Mouse (Mus musculus) limb, embryonic 12.5 days (tissue): ENCODE measurements around the gene Rap1gds1. TPM values are rescaled to one million over a fixed set of nuclear protein-coding genes. Genes with fewer than 3 reads are reported as not detected.

Source experiments
- ATAC-seq: fragments of 200-750 bp; cut with Nextera tagmentation; 2 replicates; pipeline ENCODE4 v1.8.0; 2017; ENCODE audit warnings: low read depth, moderate TSS enrichment; ENCODE audit not compliant: insufficient number of reproducible peaks, insufficient read depth, low FRiP score, low TSS enrichment
- H3K27ac ChIP-seq: fragments of 300-500 bp; sonication (generic); 2 replicates; pipeline ENCODE4 v1.5.1; 2016; ENCODE audit warnings: mild to moderate bottlenecking, moderate library complexity
- H3K27me3 ChIP-seq: fragments of 300-500 bp; sonication (generic); 2 replicates; pipeline ENCODE4 v1.6.1; 2016; ENCODE audit warnings: mild to moderate bottlenecking, moderate library complexity
- H3K36me3 ChIP-seq: fragments of 300-500 bp; sonication (generic); 2 replicates; pipeline ENCODE4 v1.6.1; 2016; ENCODE audit warnings: mild to moderate bottlenecking, moderate library complexity
- H3K4me1 ChIP-seq: fragments of 300-500 bp; sonication (generic); replicated peaks from 2 replicates; pipeline ENCODE4 v1.6.1; 2016
- H3K4me2 ChIP-seq: fragments of 300-500 bp; sonication (generic); 2 replicates; pipeline ENCODE4 v1.6.1; 2016; ENCODE audit warnings: mild to moderate bottlenecking, moderate library complexity
- H3K4me3 ChIP-seq: fragments of 300-500 bp; sonication (generic); replicated peaks from 2 replicates; pipeline ENCODE4 v1.5.1; 2016; ENCODE audit warnings: mild to moderate bottlenecking
- H3K9ac ChIP-seq: fragments of 300-500 bp; sonication (generic); replicated peaks from 2 replicates; pipeline ENCODE4 v1.6.1; 2016; ENCODE audit warnings: mild to moderate bottlenecking, moderate library complexity
- H3K9me3 ChIP-seq: fragments of 300-500 bp; sonication (generic); 2 replicates; pipeline ENCODE4 v1.6.1; 2016; ENCODE audit warnings: mild to moderate bottlenecking, moderate library complexity
- WGBS: fragments of 180-500 bp; shearing (Covaris S2); methylation state at CpG from one replicate; pipeline ENCODE4 v1.1.7; 2016; 5-methylcytosine and 5-hydroxymethylcytosine counted together
- polyA plus RNA-seq: library from polyadenylated mRNA; unstranded; fragments of >200 nt; fragmentation: Nextera tagmentation; extraction: Ambion mirVana; gene quantifications from 2 replicates; pipeline ENCODE4 v1.2.1, GENCODE M21; 2016

Gene Rap1gds1
- polyA plus RNA-seq, 1 experiment from 2014 or later, result 52.3 TPM

GRCm38 (mm10) chr3:138941604-138942003 is 133.4 kb downstream of the Rap1gds1 start:
- Histone ChIP-seq H3K4me1 (no peaks in the 10 kb centered on the region), H3K27ac (no peak overlapping the region), H3K4me3 (no peak overlapping the region), H3K9me3 (no peaks in the 10 kb centered on the region; the same call in 1 of the 2 replicates), H3K36me3 (peaks cover 63% of the 10 kb centered on the region), H3K9ac (no peak overlapping the region), H3K4me2 (no peak overlapping the region), H3K27me3 (no peaks in the 10 kb centered on the region)
- 66% methylated on average over 9 of the region's 9 CpGs for WGBS
- no peak for ATAC-seq

GRCm38 (mm10) chr3:138937241-138937640 is 137.8 kb downstream of the Rap1gds1 start:
- no peak for ATAC-seq
- no peak overlapping the region for H3K4me2 ChIP-seq
- no peaks in the 10 kb centered on the region for H3K27me3 ChIP-seq
- no peak overlapping the region for H3K4me3 ChIP-seq
- H3K27ac ChIP-seq, result no peak overlapping the region
- H3K9me3 ChIP-seq, result 0 out of 2 replicates have a peak, but pooled peaks cover 4% of the 10 kb centered on the region
- 94% methylated on average over 10 of the region's 10 CpGs for WGBS
- H3K36me3 ChIP-seq, result peaks cover 53% of the 10 kb centered on the region
- H3K4me1 ChIP-seq, result no peaks in the 10 kb centered on the region
- H3K9ac ChIP-seq, result no peak overlapping the region

GRCm38 (mm10) chr3:138936780-138937179 is 138.2 kb downstream of the Rap1gds1 start:
- Histone ChIP-seq H3K4me3 (no peak overlapping the region), H3K27me3 (no peaks in the 10 kb centered on the region), H3K9ac (no peak overlapping the region), H3K9me3 (0 out of 2 replicates have a peak, but pooled peaks cover 4% of the 10 kb centered on the region), H3K36me3 (peaks cover 53% of the 10 kb centered on the region), H3K4me1 (no peaks in the 10 kb centered on the region), H3K4me2 (no peak overlapping the region), H3K27ac (no peak overlapping the region)
- WGBS, result 90% methylated on average over 8 of the region's 8 CpGs
- no peak for ATAC-seq

- H3K9ac ChIP-seq, result no peak overlapping the region
- no peak overlapping the region for H3K4me2 ChIP-seq
- no peaks in the 10 kb centered on the region for H3K4me1 ChIP-seq
- H3K9me3 ChIP-seq, result no peaks in the 10 kb centered on the region
- no peak for ATAC-seq
- H3K4me3 ChIP-seq, result no peak overlapping the region
- WGBS, result 96% methylated on average over 4 of the region's 4 CpGs
- H3K27me3 ChIP-seq, result no peaks in the 10 kb centered on the region
- H3K36me3 ChIP-seq, result peaks cover 47% of the 10 kb centered on the region
- H3K27ac ChIP-seq, result no peak overlapping the region
Measured at GRCm38 (mm10) chr3:138927437-138927836, 147.6 kb downstream of the Rap1gds1 start.

- ATAC-seq, result no peak
- 90% methylated on average over 8 of the region's 8 CpGs for WGBS
- Histone ChIP-seq H3K4me3 (no peak overlapping the region), H3K27me3 (no peaks in the 10 kb centered on the region), H3K9me3 (no peaks in the 10 kb centered on the region), H3K36me3 (peaks cover 47% of the 10 kb centered on the region), H3K27ac (no peak overlapping the region), H3K9ac (no peak overlapping the region), H3K4me1 (no peaks in the 10 kb centered on the region), H3K4me2 (no peak overlapping the region)
Measured at GRCm38 (mm10) chr3:138926161-138926560, 148.8 kb downstream of the Rap1gds1 start.

GRCm38 (mm10) chr3:138918241-138918640 is 156.8 kb downstream of the Rap1gds1 start:
- Histone ChIP-seq H3K4me3 (no peak overlapping the region), H3K9ac (no peak overlapping the region), H3K27me3 (no peaks in the 10 kb centered on the region), H3K9me3 (no peaks in the 10 kb centered on the region), H3K4me2 (no peak overlapping the region), H3K36me3 (no peaks in the 10 kb centered on the region), H3K4me1 (peaks cover 9% of the 10 kb centered on the region), H3K27ac (no peak overlapping the region)
- WGBS, result 91% methylated on average over 4 of the region's 4 CpGs
- ATAC-seq, result no peak

- no peak overlapping the region for H3K9ac ChIP-seq
- ATAC-seq, result no peak
- 83% methylated on average over 4 of the region's 4 CpGs for WGBS
- no peaks in the 10 kb centered on the region for H3K9me3 ChIP-seq
- H3K36me3 ChIP-seq, result no peaks in the 10 kb centered on the region
- H3K4me2 ChIP-seq, result no peak overlapping the region
- H3K4me3 ChIP-seq, result no peak overlapping the region
- no peak overlapping the region for H3K27ac ChIP-seq
- peaks cover 9% of the 10 kb centered on the region for H3K4me1 ChIP-seq
- H3K27me3 ChIP-seq, result no peaks in the 10 kb centered on the region
Measured at GRCm38 (mm10) chr3:138917016-138917415, 158.0 kb downstream of the Rap1gds1 start.

GRCm38 (mm10) chr3:138916591-138916990 is 158.4 kb downstream of the Rap1gds1 start:
- no peaks in the 10 kb centered on the region for H3K9me3 ChIP-seq
- H3K4me2 ChIP-seq, result no peak overlapping the region
- H3K4me3 ChIP-seq, result no peak overlapping the region
- H3K36me3 ChIP-seq, result no peaks in the 10 kb centered on the region
- peaks cover 9% of the 10 kb centered on the region for H3K4me1 ChIP-seq
- H3K9ac ChIP-seq, result no peak overlapping the region
- WGBS, result 92% methylated on average over 4 of the region's 4 CpGs
- ATAC-seq, result no peak
- no peaks in the 10 kb centered on the region for H3K27me3 ChIP-seq
- H3K27ac ChIP-seq, result no peak overlapping the region

- H3K27ac ChIP-seq, result peak overlapping the region; percentile 50; the same call in 1 of the 2 replicates
- H3K9ac ChIP-seq, result no peak overlapping the region
- 44% methylated on average over 8 of the region's 8 CpGs for WGBS
- H3K4me2 ChIP-seq, result no peak overlapping the region
- H3K9me3 ChIP-seq, result no peaks in the 10 kb centered on the region
- peaks cover 9% of the 10 kb centered on the region for H3K4me1 ChIP-seq
- peak; percentile 58; the same call in 1 of the 2 replicates for ATAC-seq
- no peaks in the 10 kb centered on the region for H3K27me3 ChIP-seq
- no peaks in the 10 kb centered on the region for H3K36me3 ChIP-seq
- no peak overlapping the region for H3K4me3 ChIP-seq
Measured at GRCm38 (mm10) chr3:138914626-138915288, 160.2 kb downstream of the Rap1gds1 start.

GRCm38 (mm10) chr3:138912504-138912903 is 162.5 kb downstream of the Rap1gds1 start:
- Histone ChIP-seq H3K4me3 (no peak overlapping the region), H3K4me1 (peaks cover 18% of the 10 kb centered on the region), H3K27me3 (no peaks in the 10 kb centered on the region), H3K27ac (no peak overlapping the region), H3K9ac (no peak overlapping the region), H3K36me3 (no peaks in the 10 kb centered on the region), H3K4me2 (no peak overlapping the region), H3K9me3 (no peaks in the 10 kb centered on the region)
- no peak for ATAC-seq
- WGBS, result 87% methylated on average over 8 of the region's 8 CpGs

- Histone ChIP-seq H3K9ac (no peak overlapping the region), H3K27me3 (no peaks in the 10 kb centered on the region), H3K4me3 (no peak overlapping the region), H3K36me3 (no peaks in the 10 kb centered on the region), H3K27ac (no peak overlapping the region), H3K4me2 (no peak overlapping the region), H3K4me1 (peaks cover 23% of the 10 kb centered on the region), H3K9me3 (no peaks in the 10 kb centered on the region)
- no peak for ATAC-seq
- WGBS, result 76% methylated on average over 2 of the region's 2 CpGs
Measured at GRCm38 (mm10) chr3:138909313-138909712, 165.7 kb downstream of the Rap1gds1 start.
